Comparison of ENCODE assay signal across 24 mouse cellular contexts in the genomic region with DNA sequence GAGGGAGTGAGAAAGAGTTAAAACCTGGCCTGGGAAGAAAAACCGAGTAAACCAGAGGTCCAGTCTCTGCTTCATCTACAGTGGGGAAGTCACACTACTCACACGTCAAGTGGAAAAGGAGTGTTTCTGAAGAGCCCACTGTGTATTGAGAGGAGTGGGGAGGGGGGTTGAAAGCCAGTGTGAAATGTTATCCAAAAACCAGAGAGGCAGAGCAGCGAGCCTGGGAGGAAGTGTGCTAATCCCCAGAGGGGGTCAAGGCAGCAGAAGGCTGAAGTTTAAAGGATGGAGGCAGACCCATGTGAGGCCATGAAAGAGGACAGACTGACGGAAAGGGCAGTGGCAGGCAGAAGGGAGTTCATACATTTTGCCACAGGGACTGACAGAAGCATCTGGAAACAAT.
DNase-seq lines count a peak whose midpoint lies in the region; ATAC-seq and TF ChIP-seq lines count a peak whose summit lies in the region.
"Had no signal": no experiment of that assay in that cellular context is flagged by ENCODE, and none has a peak within 500 bp of the region (broad histone marks: within the 10 kb centered on the region; RNA-seq: fewer than 3 reads in every experiment).

No protein-coding gene starts in this region.

- H3K27me3 ChIP-seq in kidney, postnatal 0 days (ENCODE audit: insufficient read depth, low read length), result no peaks in the 10 kb centered on the region
- H3K27me3 ChIP-seq in kidney, adult 2 months (replicated peaks; ENCODE audit: control insufficient read depth, insufficient read depth, low read length), result no peaks in the 10 kb centered on the region
- no peaks in the 10 kb centered on the region for H3K27me3 ChIP-seq in embryonic facial prominence, embryonic 13.5 days
- no peaks in the 10 kb centered on the region for H3K27me3 ChIP-seq in limb, embryonic 13.5 days
- H3K27me3 ChIP-seq: heart, embryonic 13.5 days; kidney, embryonic 15.5 days; megakaryocyte, embryonic 14.5 days had no signal

- 29% methylated on average over 4 of the region's 4 CpGs for WGBS in kidney, postnatal 0 days
- 43% methylated on average over 4 of the region's 4 CpGs for WGBS in kidney, adult 2 months
- WGBS in embryonic facial prominence, embryonic 13.5 days, result 5% methylated on average over 4 of the region's 4 CpGs
- 4% methylated on average over 4 of the region's 4 CpGs for WGBS in limb, embryonic 13.5 days

- TF ChIP-seq POLR2A in kidney, adult 2 months (IDR thresholded peaks at IDR 0.05; ENCODE audit: low read depth, low read length), result no peak

- TF ChIP-seq CTCF in kidney, postnatal 0 days (IDR thresholded peaks at IDR 0.05; ENCODE audit: low read depth), result no peak
- TF ChIP-seq CTCF in kidney, adult 2 months (conservative IDR thresholded peaks at IDR 0.05; ENCODE audit: insufficient read depth, insufficient read length, low read depth, low read length), result no peak

- no peak overlapping the region for H3K4me2 ChIP-seq in kidney, postnatal 0 days (ENCODE audit: low read length)
- H3K4me2 ChIP-seq in embryonic facial prominence, embryonic 13.5 days, result peak overlapping the region; percentile 3; the same call in 1 of the 2 replicates
- peak overlapping the region; percentile 10 for H3K4me2 ChIP-seq in limb, embryonic 13.5 days (replicated peaks)
- H3K4me2 ChIP-seq: heart, embryonic 13.5 days; kidney, embryonic 15.5 days had no signal

- peak; percentile 47 for DNase-seq in kidney, postnatal 0 days (ENCODE audit: low spot score)
- no peak for DNase-seq in kidney, adult 2 months
- peak; percentile 54 for DNase-seq in embryo, embryonic 11 days
- no peak for DNase-seq in ovary, postnatal 14 days (ENCODE audit: low spot score)
- no peak for DNase-seq in left cerebral cortex, adult 11 months (ENCODE audit: low spot score)
- DNase-seq: adrenal gland, adult 2 months; cerebellum, adult 8-10 months; gastrocnemius, postnatal 14 days; heart, adult 18-20 months; liver; lung, postnatal 14 days; spleen, adult 18-20 months; thymus, postnatal 36 days had no signal

- ATAC-seq in kidney, postnatal 0 days (replicated peaks; ENCODE audit: low FRiP score, low read depth), result no peak
- ATAC-seq in embryonic facial prominence, embryonic 13.5 days (ENCODE audit: insufficient number of reproducible peaks, insufficient read depth, low FRiP score, low TSS enrichment, low read depth), result no peak
- peak; percentile 88 for ATAC-seq in limb, embryonic 13.5 days (ENCODE audit: low FRiP score, low read depth)
- ATAC-seq: forebrain, embryonic 14.5 days; inflammation-experienced regulatory T-cells, adult 6 months; midbrain, embryonic 16.5 days had no signal

- no peaks in the 10 kb centered on the region for H3K9me3 ChIP-seq in kidney, postnatal 0 days (replicated peaks; ENCODE audit: low read length)
- H3K9me3 ChIP-seq in embryonic facial prominence, embryonic 13.5 days, result no peaks in the 10 kb centered on the region
- no peaks in the 10 kb centered on the region for H3K9me3 ChIP-seq in limb, embryonic 13.5 days
- H3K9me3 ChIP-seq: heart, embryonic 13.5 days; kidney, embryonic 15.5 days had no signal

- H3K4me3 ChIP-seq in kidney, postnatal 0 days (replicated peaks; ENCODE audit: low read depth, low read length), result no peak overlapping the region
- no peak overlapping the region for H3K4me3 ChIP-seq in kidney, adult 2 months (ENCODE audit: insufficient read depth, low read depth, low read length)
- H3K4me3 ChIP-seq in embryonic facial prominence, embryonic 13.5 days, result no peak overlapping the region
- no peak overlapping the region for H3K4me3 ChIP-seq in limb, embryonic 13.5 days
- H3K4me3 ChIP-seq: erythroblast, embryonic 14.5 days; heart, embryonic 13.5 days; kidney, embryonic 15.5 days; layer of hippocampus, adult 2 months; left cerebral cortex, adult 2 months; megakaryocyte, embryonic 14.5 days had no signal

- H3K36me3 ChIP-seq in kidney, postnatal 0 days (ENCODE audit: insufficient read depth, low read length), result no peaks in the 10 kb centered on the region
- no peaks in the 10 kb centered on the region for H3K36me3 ChIP-seq in kidney, adult 2 months (ENCODE audit: control insufficient read depth, insufficient read depth, low read length)
- H3K36me3 ChIP-seq in embryonic facial prominence, embryonic 13.5 days, result no peaks in the 10 kb centered on the region
- H3K36me3 ChIP-seq in limb, embryonic 13.5 days, result no peaks in the 10 kb centered on the region
- H3K36me3 ChIP-seq: heart, embryonic 13.5 days; kidney, embryonic 15.5 days had no signal

- no peaks in the 10 kb centered on the region for H3K4me1 ChIP-seq in kidney, postnatal 0 days (replicated peaks; ENCODE audit: insufficient read depth, low read length)
- H3K4me1 ChIP-seq in kidney, adult 2 months (ENCODE audit: control insufficient read depth, insufficient read depth, low read length), result no peaks in the 10 kb centered on the region
- H3K4me1 ChIP-seq in embryonic facial prominence, embryonic 13.5 days, result peaks cover 20% of the 10 kb centered on the region
- peaks cover 15% of the 10 kb centered on the region for H3K4me1 ChIP-seq in limb, embryonic 13.5 days
- H3K4me1 ChIP-seq: heart, embryonic 13.5 days; megakaryocyte, embryonic 14.5 days had no signal

- H3K27ac ChIP-seq in kidney, postnatal 0 days, result no peak overlapping the region
- no peak overlapping the region for H3K27ac ChIP-seq in kidney, adult 2 months (ENCODE audit: insufficient read depth, low read depth, low read length)
- no peak overlapping the region for H3K27ac ChIP-seq in embryonic facial prominence, embryonic 13.5 days
- H3K27ac ChIP-seq in limb, embryonic 13.5 days, result peak overlapping the region; percentile 11; the same call in 1 of the 2 replicates
- H3K27ac ChIP-seq: heart, embryonic 13.5 days; kidney, embryonic 15.5 days; layer of hippocampus, adult 2 months; left cerebral cortex, adult 2 months had no signal

- no peak overlapping the region for H3K9ac ChIP-seq in kidney, postnatal 0 days (ENCODE audit: low read depth, low read length)
- H3K9ac ChIP-seq in embryonic facial prominence, embryonic 13.5 days, result no peak overlapping the region
- no peak overlapping the region for H3K9ac ChIP-seq in limb, embryonic 13.5 days
- H3K9ac ChIP-seq: heart, embryonic 13.5 days; kidney, embryonic 15.5 days had no signal

Comparison
In these comparisons a context has a peak if more than half of its experiments do, and no peak if none do; other contexts are left out.
1. DNase-seq: peak in kidney, postnatal 0 days (single experiment) and embryo, embryonic 11 days (single experiment); none in kidney, adult 2 months (single experiment), ovary, postnatal 14 days (single experiment) and left cerebral cortex, adult 11 months (single experiment).